Mouse (Mus musculus) neural tube, embryonic 11.5 days (tissue): ENCODE results near the gene Cfap77. TPM values are rescaled to one million over a fixed set of nuclear protein-coding genes. Genes with fewer than 3 reads are reported as not detected.
A peak's percentile ranks its signal among the peaks of the same experiment; 100 is the strongest.

Source experiments
- ATAC-seq: fragments of 200-750 bp; cut with Nextera tagmentation; 2 replicates; pipeline ENCODE4 v1.8.0; 2017; ENCODE audit warnings: moderate number of reproducible peaks, mild to moderate bottlenecking, moderate TSS enrichment, moderate library complexity; ENCODE audit not compliant: insufficient read depth, low FRiP score, low TSS enrichment
- DNase-seq: peaks from one replicate; pipeline ENCODE4 v3.0.0-alpha.2; 2015; ENCODE audit warnings: low spot score
- H3K27ac ChIP-seq: fragments of 300-500 bp; sonication (generic); 2 replicates; pipeline ENCODE4 v1.5.1; 2014; ENCODE audit warnings: low read depth, mild to moderate bottlenecking, low read length
- H3K27me3 ChIP-seq: fragments of 300-500 bp; sonication (generic); 2 replicates; pipeline ENCODE4 v1.6.1; 2014; ENCODE audit warnings: mild to moderate bottlenecking, low read length, mixed read lengths; ENCODE audit not compliant: control insufficient read depth, insufficient read depth
- H3K36me3 ChIP-seq: fragments of 300-500 bp; sonication (generic); 2 replicates; pipeline ENCODE4 v1.6.1; 2014; ENCODE audit warnings: mild to moderate bottlenecking, low read length, moderate library complexity, mixed read lengths; ENCODE audit not compliant: control insufficient read depth, insufficient read depth
- H3K4me1 ChIP-seq: fragments of 300-500 bp; sonication (generic); 2 replicates; pipeline ENCODE4 v1.6.1; 2014; ENCODE audit warnings: low read length, mixed read lengths; ENCODE audit not compliant: control insufficient read depth, insufficient read depth
- H3K4me2 ChIP-seq: fragments of 300-500 bp; sonication (generic); 2 replicates; pipeline ENCODE4 v1.6.1; 2014; ENCODE audit warnings: low read depth, mild to moderate bottlenecking, moderate library complexity
- H3K4me3 ChIP-seq: fragments of 300-500 bp; sonication (generic); 2 replicates; pipeline ENCODE4 v1.5.1; 2014; ENCODE audit warnings: low read depth, low read length
- H3K9ac ChIP-seq: fragments of 300-500 bp; sonication (generic); 2 replicates; pipeline ENCODE4 v1.6.1; 2014; ENCODE audit warnings: mild to moderate bottlenecking, low read length
- H3K9me3 ChIP-seq: fragments of 300-500 bp; sonication (generic); 2 replicates; pipeline ENCODE4 v1.6.1; 2016; ENCODE audit warnings: low read length; ENCODE audit not compliant: control insufficient read depth
- WGBS: fragments of 180-500 bp; shearing (Covaris S2); extraction: QIAGEN DNeasy Blood & Tissue Kit; methylation state at CpG from one replicate; pipeline ENCODE4 v1.1.7; 2014; 5-methylcytosine and 5-hydroxymethylcytosine counted together
- polyA plus RNA-seq: library from polyadenylated mRNA; unstranded; fragments of >200 nt; fragmentation: Nextera tagmentation; extraction: Ambion mirVana; gene quantifications from 2 replicates; pipeline ENCODE4 v1.2.1, GENCODE M21; 2014

Gene Cfap77
- polyA plus RNA-seq, 1 experiment from 2014 or later: 0.33 TPM

GRCm38 (mm10) chr2:29060135-29060597 lies 5.3 kb upstream of the Cfap77 start, which contains the start of gene Ttf1:
TSS of gene Ttf1 (plus strand) at chr2:29060262.
- no peaks in the 10 kb centered on the region for H3K9me3 ChIP-seq
- peaks cover 3% of the 10 kb centered on the region; the same call in 1 of the 2 replicates for H3K4me1 ChIP-seq
- peak within 1 kb of the TSS; percentile 93 for H3K4me3 ChIP-seq
- H3K4me2 ChIP-seq: peak within 1 kb of the TSS; percentile 69
- under 1% methylated on average over 41 of the region's 41 CpGs for WGBS
- DNase-seq (peak; percentile 92), ATAC-seq (peak; percentile 92)
- H3K36me3 ChIP-seq: no peaks in the 10 kb centered on the region
- H3K27ac ChIP-seq: peak within 1 kb of the TSS; percentile 81
- peak within 1 kb of the TSS; percentile 69 for H3K9ac ChIP-seq
- no peaks in the 10 kb centered on the region for H3K27me3 ChIP-seq

- 1% methylated on average over 30 of the region's 30 CpGs for WGBS
- Histone ChIP-seq H3K36me3 (no peaks in the 10 kb centered on the region), H3K4me1 (no peaks in the 10 kb centered on the region), H3K9ac (no peak overlapping the region; the same call in 1 of the 2 replicates), H3K27ac (no peak overlapping the region), H3K27me3 (peaks cover 10% of the 10 kb centered on the region), H3K4me3 (peak overlapping the region; percentile 32), H3K4me2 (peak overlapping the region; percentile 68), H3K9me3 (no peaks in the 10 kb centered on the region)
- no peak for DNase-seq
- no peak for ATAC-seq
Observed at GRCm38 (mm10) chr2:29054545-29054935, 326 bp downstream of the Cfap77 start.

GRCm38 (mm10) chr2:29053802-29054544 lies 893 bp downstream of the Cfap77 start:
- Histone ChIP-seq H3K27me3 (peaks cover 10% of the 10 kb centered on the region), H3K27ac (no peak overlapping the region), H3K9ac (no peak overlapping the region; the same call in 1 of the 2 replicates), H3K4me2 (peak overlapping the region; percentile 68), H3K36me3 (no peaks in the 10 kb centered on the region), H3K4me3 (no peak overlapping the region; the same call in 1 of the 2 replicates), H3K4me1 (no peaks in the 10 kb centered on the region), H3K9me3 (no peaks in the 10 kb centered on the region)
- DNase-seq (peak; percentile 75), ATAC-seq (no peak)
- WGBS: 4% methylated on average over 20 of the region's 20 CpGs

DNA sequence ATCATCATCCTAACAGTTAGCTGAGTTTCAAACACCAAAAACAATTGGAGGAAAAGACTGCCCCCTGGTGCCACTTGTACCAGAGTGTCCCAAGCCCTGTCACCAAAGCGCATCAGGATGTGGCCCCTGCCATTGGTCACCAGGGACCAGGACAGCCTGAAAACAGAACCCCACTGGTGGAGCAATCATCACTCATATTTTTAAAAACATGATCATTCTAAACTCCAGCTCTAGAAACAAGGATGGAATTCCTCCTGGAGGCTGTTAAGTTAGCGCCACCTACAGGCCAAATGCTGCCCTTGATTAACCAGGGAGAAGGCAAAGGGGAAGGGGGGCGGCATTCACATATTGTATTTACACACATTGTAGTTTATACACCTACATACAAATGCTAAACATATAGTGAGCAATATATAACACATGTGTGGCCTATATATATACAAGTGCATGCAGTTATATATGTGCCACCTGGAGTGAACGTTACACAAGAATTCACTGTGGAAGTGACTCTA lies 1.9 kb downstream of the Cfap77 start:
- Histone ChIP-seq H3K27ac (no peak overlapping the region), H3K4me2 (no peak overlapping the region), H3K9me3 (no peaks in the 10 kb centered on the region), H3K9ac (no peak overlapping the region), H3K27me3 (peaks cover 10% of the 10 kb centered on the region), H3K4me3 (no peak overlapping the region), H3K4me1 (no peaks in the 10 kb centered on the region), H3K36me3 (no peaks in the 10 kb centered on the region)
- ATAC-seq (no peak), DNase-seq (peak; percentile 78)
- WGBS: 30% methylated on average over 4 of the region's 4 CpGs

- H3K9me3 ChIP-seq: no peaks in the 10 kb centered on the region
- H3K36me3 ChIP-seq: no peaks in the 10 kb centered on the region
- H3K4me2 ChIP-seq: no peak overlapping the region
- no peak overlapping the region for H3K27ac ChIP-seq
- no peak for ATAC-seq
- no peak overlapping the region for H3K4me3 ChIP-seq
- 72% methylated on average over 5 of the region's 5 CpGs for WGBS
- peaks cover 10% of the 10 kb centered on the region for H3K27me3 ChIP-seq
- no peak for DNase-seq
- no peak overlapping the region for H3K9ac ChIP-seq
- no peaks in the 10 kb centered on the region for H3K4me1 ChIP-seq
Observed at GRCm38 (mm10) chr2:29051932-29052331, 2.9 kb downstream of the Cfap77 start.

DNA sequence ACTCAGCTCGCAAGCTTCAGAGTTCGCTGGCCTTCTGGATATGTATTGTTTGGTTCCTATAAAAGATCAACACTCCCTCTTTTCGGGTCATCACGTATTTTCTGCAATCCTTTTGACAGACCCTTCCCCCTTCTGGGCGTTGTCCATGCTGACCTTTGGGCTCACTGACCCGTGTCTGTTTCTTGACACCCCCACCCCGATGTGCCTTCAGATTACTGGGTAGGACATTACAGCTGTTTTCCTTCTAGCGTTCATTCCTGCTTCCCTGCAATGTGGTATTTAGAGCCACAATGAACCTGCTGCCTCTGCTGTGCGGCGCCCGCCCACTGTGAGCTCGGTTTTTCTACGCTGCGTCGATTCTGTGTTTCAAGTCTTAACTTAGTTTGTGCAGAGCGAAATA lies 8.7 kb downstream of the Cfap77 start:
- Histone ChIP-seq H3K36me3 (no peaks in the 10 kb centered on the region), H3K4me1 (peaks cover 4% of the 10 kb centered on the region; the same call in 1 of the 2 replicates), H3K9me3 (no peaks in the 10 kb centered on the region), H3K27me3 (peaks cover 14% of the 10 kb centered on the region), H3K4me3 (no peak overlapping the region), H3K4me2 (no peak overlapping the region; the same call in 1 of the 2 replicates), H3K9ac (no peak overlapping the region), H3K27ac (no peak overlapping the region)
- no peak for DNase-seq
- no peak for ATAC-seq
- WGBS: 26% methylated on average over 16 of the region's 16 CpGs

DNA sequence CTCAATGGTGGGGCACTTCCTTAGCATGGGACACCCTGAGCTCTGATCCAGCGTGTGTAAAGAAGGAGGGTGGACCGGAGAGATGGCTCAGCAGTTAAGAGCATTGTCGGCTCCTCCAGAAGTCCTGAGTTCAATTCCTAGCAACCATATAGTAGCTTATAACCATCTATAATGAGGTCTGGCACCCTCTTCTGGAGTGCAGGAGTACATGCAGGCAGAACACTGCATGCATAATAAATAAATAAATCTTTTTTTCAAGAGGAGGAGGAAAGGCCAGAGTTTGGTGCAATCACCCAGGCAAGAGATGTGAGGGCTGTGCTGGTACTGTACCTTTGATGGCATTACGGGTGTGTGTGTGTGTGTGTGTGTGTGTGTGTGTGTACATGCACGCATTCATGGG lies 12.7 kb downstream of the Cfap77 start:
- ATAC-seq (no peak), DNase-seq (no peak)
- H3K4me2 ChIP-seq: no peak overlapping the region
- H3K27ac ChIP-seq: no peak overlapping the region
- no peaks in the 10 kb centered on the region for H3K36me3 ChIP-seq
- peaks cover 25% of the 10 kb centered on the region for H3K27me3 ChIP-seq
- H3K4me1 ChIP-seq: peaks cover 4% of the 10 kb centered on the region; the same call in 1 of the 2 replicates
- no peaks in the 10 kb centered on the region for H3K9me3 ChIP-seq
- no peak overlapping the region for H3K9ac ChIP-seq
- 90% methylated on average over 5 of the region's 5 CpGs for WGBS
- H3K4me3 ChIP-seq: no peak overlapping the region

DNA sequence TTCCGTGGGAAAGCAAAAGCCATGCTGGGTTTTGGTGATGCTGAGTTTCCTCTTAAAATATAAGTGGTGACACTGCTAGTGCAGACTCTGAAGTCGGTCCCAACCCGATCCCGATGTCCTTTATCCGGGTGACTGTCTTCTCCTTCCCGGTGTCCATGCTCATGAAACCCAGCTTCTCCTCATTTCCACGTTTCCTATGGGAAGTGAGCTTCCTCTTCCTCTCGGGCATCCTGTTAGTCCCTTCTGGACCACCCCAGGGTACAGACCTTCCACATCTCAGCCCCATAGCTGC lies 13.4 kb downstream of the Cfap77 start:
- ATAC-seq: no peak
- H3K36me3 ChIP-seq: no peaks in the 10 kb centered on the region
- H3K4me3 ChIP-seq: no peak overlapping the region
- peaks cover 4% of the 10 kb centered on the region; the same call in 1 of the 2 replicates for H3K4me1 ChIP-seq
- H3K27ac ChIP-seq: no peak overlapping the region
- no peak overlapping the region for H3K9ac ChIP-seq
- H3K27me3 ChIP-seq: peaks cover 25% of the 10 kb centered on the region
- H3K4me2 ChIP-seq: no peak overlapping the region
- DNase-seq: no peak
- WGBS: 34% methylated on average over 8 of the region's 8 CpGs
- H3K9me3 ChIP-seq: no peaks in the 10 kb centered on the region
